Mouse (Mus musculus) sigmoid colon, adult 10 weeks (tissue): Measurements from ENCODE around the gene Acp1. TPM values are rescaled to one million over a fixed set of nuclear protein-coding genes. Genes with fewer than 3 reads are reported as not detected.

Experiments used
- polyA plus RNA-seq: library from polyadenylated mRNA; stranded (reverse); fragments of 350-450 nt; fragmentation: Illumina TruSeq; extraction: RNeasy Lipid Tissue Mini Kit (QIAGEN cat#74804); gene quantifications from one replicate; pipeline ENCODE4 v1.2.3, GENCODE M21; 2014; ENCODE audit warnings: low read depth, low replicate concordance

The Acp1 gene
- 84.1 TPM for polyA plus RNA-seq

DNA sequence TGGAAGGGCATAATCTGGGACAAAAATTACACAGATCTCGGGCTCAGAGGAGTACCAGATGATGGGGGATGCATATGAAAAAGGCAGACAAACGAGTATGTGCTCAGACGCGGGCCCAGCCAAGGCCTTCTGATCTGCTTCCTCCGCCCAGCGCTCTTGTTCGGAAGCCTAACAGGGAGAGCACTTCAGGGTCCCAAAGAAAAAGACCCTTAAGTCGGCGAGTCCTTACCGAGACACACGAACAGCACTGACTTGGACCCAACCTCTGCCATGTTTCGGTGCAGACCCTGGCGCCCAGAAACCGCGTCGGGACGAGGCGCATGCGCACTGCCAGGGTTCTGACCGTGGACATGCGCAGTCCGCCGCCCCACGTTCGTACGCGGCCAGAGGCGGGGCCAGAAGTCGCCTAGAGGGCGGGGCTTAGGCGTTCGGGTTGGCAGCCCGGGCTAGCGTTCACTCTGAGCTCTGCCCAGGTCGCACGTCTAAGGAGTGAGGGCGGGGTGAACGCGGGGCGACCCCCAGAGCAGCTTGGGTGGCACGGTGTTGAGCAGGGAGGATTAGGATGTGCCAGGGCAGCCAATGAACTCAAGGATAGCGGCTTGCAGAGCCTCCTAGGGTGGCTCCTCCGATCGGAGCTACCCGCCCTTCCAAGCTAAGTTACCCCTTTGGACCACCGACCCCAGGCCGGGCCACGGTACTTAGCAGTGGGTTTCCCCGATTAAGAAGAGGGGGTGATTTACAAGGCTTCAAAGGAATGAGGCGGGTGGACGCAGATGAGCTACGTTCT is at the start of gene Acp1, which contains the start of gene Sh3yl1:
TSS of gene Acp1 (minus strand) at position 329 of the 787 bp plus-strand sequence.
TSS of gene Sh3yl1 (plus strand) at position 408 of the 787 bp plus-strand sequence.

DNA sequence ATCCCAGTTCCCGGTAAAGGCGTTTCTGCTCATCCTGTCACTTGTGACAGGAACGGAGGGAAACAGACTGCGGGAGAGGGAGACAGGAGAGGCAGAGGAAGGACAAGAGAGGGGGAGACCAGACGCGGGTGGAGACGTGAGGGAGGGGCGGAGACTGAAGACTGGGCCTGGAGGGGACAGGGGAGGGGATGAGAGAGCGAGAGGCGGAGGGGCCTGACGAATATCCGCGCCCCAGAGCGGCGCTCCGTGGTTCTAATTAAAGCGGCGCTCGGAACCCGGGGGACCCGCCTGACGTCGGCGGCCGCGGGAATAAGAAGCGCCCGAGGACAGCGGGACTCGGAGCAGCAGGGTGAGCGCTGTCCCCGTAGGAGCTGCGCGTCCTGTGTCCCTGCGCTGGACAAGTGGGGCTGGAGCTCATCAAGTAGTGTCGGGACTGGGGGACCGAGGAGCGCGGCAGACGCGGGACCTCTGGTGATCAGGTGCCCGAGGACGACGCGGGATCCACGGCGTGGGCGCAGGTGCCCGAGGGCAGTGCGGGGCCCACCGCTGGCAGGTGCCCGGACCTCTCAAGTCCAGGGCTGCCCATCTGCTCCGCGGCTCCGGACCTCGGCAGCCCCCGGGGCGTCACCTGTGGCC is 27.3 kb downstream of the Acp1 start, which contains the start of gene Alkal2:
TSS of gene Alkal2 (plus strand) at position 337 of the 636 bp plus-strand sequence.

Other genes starting within 250 kb of the Acp1 start
- 1.5 TPM for gene Alkal2, start 27.3 kb downstream of the Acp1 start, polyA plus RNA-seq
- gene Sh3yl1, start 79 bp upstream of the Acp1 start, polyA plus RNA-seq = 112 TPM
- 48.7 TPM for gene Fam110c, start 162.3 kb upstream of the Acp1 start, polyA plus RNA-seq